Mouse (Mus musculus) myocyte (in vitro differentiated cells): ENCODE results near the gene Anapc7.

Source experiments
- CEBPB ChIP-seq: IDR thresholded peaks from 2 replicates; pipeline ENCODE4 v1.6.1; 2011; ENCODE audit warnings: mild to moderate bottlenecking, moderate library complexity; ENCODE audit not compliant: poor library complexity, insufficient read depth, severe bottlenecking
- E2F4 ChIP-seq: IDR thresholded peaks from one replicate; pipeline ENCODE4 v1.6.1; 2011; ENCODE audit warnings: mild to moderate bottlenecking, control low read depth, moderate library complexity; ENCODE audit not compliant: insufficient read depth
- MAX ChIP-seq: IDR thresholded peaks from one replicate; pipeline ENCODE4 v1.6.1; 2011; ENCODE audit warnings: low read depth, mild to moderate bottlenecking, control low read depth
- MYOG ChIP-seq, 3 experiments: IDR thresholded peaks; one replicate each; pipeline ENCODE4 v1.6.1; 2011; ENCODE audit warnings: control low read depth in 2 of 3, low read depth in 2 of 3, mild to moderate bottlenecking in 2 of 3; ENCODE audit not compliant: insufficient read length in 2 of 3, control insufficient read depth in 1 of 3, insufficient read depth in 1 of 3
- POLR2A ChIP-seq: IDR thresholded peaks from one replicate; pipeline ENCODE4 v1.6.1; 2011; ENCODE audit warnings: low read depth, mild to moderate bottlenecking, control low read depth, moderate library complexity; ENCODE audit not compliant: insufficient read length
- POLR2AphosphoS2 ChIP-seq: IDR thresholded peaks from one replicate; pipeline ENCODE4 v1.6.1; 2011; ENCODE audit warnings: low read depth, control low read depth; ENCODE audit not compliant: insufficient read length
- TCF12 ChIP-seq: IDR thresholded peaks from one replicate; pipeline ENCODE4 v1.6.1; 2011; ENCODE audit warnings: mild to moderate bottlenecking, control low read depth; ENCODE audit not compliant: poor library complexity, insufficient read depth, severe bottlenecking
- USF1 ChIP-seq: IDR thresholded peaks from one replicate; pipeline ENCODE4 v1.6.1; 2011; ENCODE audit warnings: low read depth, mild to moderate bottlenecking, control low read depth, moderate library complexity

GRCm38 (mm10) chr5:122423083-122423482, 1.6 kb downstream of the Anapc7 start:
- no peak for TF ChIP-seq POLR2A
- TF ChIP-seq POLR2AphosphoS2, result no peak
- TF ChIP-seq CEBPB, result no peak
- no peak for TF ChIP-seq MYOG (IDR thresholded peaks at IDR 0.05; ENCODE audit: control insufficient read depth in 1 of 3, insufficient read depth in 1 of 3, insufficient read length in 2 of 3, low read depth in 2 of 3)
- TF ChIP-seq MAX, result no peak
- TF ChIP-seq USF1, result no peak
- no peak for TF ChIP-seq E2F4
- TF ChIP-seq TCF12, result no peak
